Mouse (Mus musculus): ENCODE results near the gene Olfr1418.

Gene Olfr1418

DNA sequence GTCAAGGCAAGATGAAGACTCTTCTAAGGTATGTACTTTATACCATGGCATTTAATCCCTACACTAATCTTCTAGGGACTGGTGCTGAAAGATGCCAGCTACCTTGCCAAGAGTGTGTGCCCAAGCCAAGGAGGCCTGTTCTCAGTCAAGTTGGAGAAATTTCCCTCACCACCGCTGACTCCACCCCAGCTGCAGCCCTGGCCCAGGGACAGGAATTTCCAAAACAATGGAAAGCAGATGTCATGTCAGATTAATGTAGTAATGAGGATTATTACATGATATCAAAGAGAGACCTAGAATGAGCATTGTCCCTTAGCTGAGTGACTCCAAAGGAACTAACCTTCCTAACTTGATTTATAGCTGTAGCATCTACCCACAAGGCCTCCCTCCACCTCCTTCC, 50.0 kb downstream of the Olfr1418 start:
- no peak for DNase-seq (ENCODE audit: low read depth)

GRCm38 (mm10) chr19:11810003-11810758, 50.7 kb downstream of the Olfr1418 start:
- DNase-seq (ENCODE audit: low read depth) = no peak

- no peak for DNase-seq (ENCODE audit: low read depth)
Measured at GRCm38 (mm10) chr19:11808452-11808851, 52.4 kb downstream of the Olfr1418 start.

DNA sequence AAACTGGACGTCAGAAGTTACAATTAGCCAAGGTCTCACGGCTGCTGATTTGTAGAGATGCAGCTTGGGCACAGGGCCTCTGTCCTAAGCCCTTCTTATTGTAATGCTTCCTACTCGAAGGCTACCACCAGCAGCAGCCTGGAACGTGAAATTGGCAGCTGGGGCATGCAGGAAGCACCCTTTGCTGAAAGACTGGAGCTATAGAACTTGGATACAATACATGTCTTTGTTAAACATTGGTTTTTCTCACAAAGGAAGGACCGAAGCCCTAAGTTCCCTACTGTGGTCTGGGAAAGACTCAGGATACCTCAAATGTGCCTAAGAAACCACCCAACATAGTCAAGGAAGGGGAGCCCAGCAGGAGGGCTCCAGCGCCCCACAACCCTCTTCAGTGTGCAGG, 53.0 kb downstream of the Olfr1418 start:
- DNase-seq (ENCODE audit: low read depth) = no peak

DNA sequence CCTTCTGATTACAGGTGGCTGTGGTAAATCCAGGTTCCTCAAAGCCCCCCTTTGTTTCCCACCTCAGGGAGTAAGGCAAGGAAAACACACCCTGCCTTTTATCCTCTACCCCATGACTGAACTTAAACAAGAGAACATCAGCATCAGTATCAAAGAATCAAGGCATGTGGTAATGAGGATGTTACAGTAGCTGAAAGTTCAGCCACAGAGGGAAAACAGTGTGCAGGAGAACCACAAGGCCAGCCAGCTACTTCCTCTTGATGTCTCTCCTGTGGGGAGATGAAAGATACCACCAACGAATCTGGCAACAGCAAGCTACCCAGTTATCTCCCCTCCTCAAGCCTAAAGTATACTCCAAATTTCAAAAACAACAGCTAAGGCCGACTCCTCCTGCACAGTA, 53.6 kb downstream of the Olfr1418 start:
- DNase-seq (ENCODE audit: low read depth) = no peak

DNA sequence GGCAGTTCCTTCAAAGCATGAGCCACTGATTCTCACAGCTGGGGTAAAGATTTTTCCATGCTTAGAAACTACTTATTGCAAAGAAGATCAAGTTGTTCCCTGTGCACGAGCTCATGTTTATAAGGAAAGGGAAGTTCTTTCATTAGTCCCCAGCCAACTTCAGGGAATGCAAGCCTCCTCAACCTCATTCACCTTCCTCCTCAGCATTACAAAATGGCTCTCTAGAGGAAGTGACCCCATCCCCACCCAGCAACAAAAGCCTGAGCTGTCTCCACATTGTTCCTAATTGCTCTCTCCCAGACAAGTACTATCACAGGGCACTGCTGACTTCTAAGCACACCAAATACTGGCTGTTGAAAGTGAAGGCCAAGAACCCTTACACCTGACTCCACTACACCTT, 56.4 kb downstream of the Olfr1418 start:
- DNase-seq (ENCODE audit: low read depth) = no peak
